Mouse (Mus musculus): ENCODE measurements at regions not wholly inside any gene's neighbourhood (a gene's known extent, or its start where the extent isn't known, plus 50 kb on each side); places are given as distances from the start of the nearest gene placed in this dataset.
"Not testable (repeated sequence)": the region's sequence is repeated elsewhere in the genome, so short reads cannot be mapped to it uniquely, and the experiment has no call there.

DNA sequence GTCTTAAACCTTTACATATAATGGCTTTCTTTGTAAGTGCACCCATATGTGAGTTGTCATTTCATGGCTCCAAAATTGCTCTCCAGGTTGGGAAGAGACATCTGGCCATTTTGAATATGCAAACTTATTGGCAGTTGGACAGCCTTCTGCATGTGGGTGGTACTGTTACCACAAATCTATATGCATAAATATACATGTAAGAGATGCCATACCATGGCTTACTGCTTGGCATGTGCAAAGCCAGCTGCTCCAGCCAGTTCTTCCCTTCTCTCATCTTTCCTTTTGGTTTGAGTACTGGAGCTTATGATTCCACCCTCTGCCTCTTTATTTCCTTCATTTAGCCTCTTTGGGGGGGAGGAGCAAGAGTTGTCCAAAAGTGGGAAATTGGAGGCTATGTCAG is 312.7 kb downstream of the Plekhb2 start:
- no peak for DNase-seq (ENCODE audit: low read depth, low spot score)

DNA sequence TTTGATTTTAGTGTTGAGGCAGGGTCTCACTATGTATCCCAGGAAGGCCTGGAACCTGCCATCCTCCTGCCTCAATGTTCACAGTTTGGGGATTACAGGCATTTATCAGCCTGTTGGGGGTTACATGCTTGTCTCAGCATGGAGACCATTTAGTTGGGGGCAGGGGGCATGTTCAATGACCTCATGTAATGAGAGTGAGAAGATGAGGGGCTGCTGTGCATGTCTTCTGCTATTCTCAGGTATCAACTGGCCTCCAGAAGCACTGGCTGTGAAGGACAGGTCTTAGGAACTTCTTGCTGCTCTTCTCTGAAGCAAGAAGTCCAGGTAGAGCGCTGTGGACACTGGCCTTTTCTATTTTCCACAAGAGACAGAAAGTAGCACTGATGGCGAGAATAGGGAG is 350.9 kb downstream of the Plekhb2 start:
- no peak for DNase-seq (ENCODE audit: low read depth, low spot score)

DNA sequence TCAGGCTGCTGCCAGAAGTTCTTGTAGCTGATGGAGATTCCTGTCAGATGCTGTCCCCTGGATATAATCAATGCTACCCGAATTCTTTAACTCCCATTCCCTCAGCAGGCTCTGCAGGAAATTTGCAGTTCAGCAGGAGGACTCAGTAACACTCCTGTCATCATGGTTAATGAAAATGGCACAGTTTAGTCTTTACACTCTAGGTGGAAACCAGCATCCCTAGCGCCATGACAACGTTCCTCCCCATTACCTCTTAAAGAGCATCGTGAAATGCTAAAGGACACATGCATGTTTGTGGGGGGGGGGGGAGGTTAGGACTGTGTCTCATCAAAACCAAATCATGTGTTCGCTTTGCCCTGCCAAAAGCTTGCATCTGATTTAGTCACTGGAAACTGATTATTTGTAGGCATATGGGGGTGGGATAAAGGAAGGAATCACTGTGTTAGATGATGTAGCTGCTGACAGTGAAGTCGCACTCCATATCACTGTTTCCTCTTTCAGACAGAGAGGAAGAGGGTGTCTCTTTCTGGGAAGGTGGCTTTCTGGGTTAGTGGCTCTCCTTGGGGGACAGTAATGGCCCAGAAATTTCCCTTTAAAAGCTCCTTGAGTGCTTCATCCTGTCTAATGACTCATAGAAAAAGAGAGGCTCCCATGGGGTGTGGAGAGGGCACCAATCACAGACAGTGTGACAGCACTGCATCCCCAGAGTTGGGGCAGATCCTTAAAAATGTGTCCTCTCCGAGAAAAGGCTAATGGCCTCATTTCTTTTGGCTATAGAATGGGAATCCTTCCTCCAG is 351.5 kb downstream of the Plekhb2 start:
- DNase-seq (ENCODE audit: low read depth, low spot score), result no peak

DNA sequence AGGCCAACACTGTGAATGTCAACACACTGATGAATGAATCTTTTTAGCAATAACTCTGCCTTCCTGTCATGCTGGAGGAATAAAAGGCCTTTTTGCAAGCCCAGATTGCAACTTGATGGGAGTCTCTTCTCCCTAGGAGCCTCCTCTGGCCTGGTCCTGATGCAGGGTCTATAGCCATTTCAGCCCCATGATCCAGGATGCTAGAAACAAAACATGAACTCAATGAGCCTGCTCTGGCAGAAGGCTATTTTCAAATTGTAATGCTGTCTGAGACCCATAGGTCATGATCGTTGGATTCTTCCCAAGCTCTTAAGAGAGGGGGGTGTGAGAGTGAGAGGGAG is 352.1 kb downstream of the Plekhb2 start:
- no peak for DNase-seq (ENCODE audit: low read depth, low spot score)

DNA sequence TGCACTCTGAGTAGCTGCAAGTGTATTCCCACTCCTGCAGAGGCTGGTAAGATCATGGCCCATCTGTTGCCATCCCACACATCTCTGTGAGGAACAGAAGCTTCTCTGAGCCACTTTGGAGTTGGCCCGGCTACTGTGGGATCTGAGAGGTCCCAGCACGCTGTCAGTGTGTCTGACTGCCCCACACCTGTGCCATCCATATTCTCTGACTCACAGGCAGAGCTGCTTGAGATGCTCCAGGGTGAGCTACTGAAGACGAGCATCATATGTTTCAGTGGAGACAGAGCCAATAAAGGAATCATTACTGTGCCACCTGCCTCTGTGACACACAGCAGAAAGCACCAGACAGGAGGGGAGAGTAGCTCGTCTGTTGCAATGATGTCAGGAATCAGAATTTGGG is 352.8 kb downstream of the Plekhb2 start:
- DNase-seq (ENCODE audit: low read depth, low spot score), result no peak

DNA sequence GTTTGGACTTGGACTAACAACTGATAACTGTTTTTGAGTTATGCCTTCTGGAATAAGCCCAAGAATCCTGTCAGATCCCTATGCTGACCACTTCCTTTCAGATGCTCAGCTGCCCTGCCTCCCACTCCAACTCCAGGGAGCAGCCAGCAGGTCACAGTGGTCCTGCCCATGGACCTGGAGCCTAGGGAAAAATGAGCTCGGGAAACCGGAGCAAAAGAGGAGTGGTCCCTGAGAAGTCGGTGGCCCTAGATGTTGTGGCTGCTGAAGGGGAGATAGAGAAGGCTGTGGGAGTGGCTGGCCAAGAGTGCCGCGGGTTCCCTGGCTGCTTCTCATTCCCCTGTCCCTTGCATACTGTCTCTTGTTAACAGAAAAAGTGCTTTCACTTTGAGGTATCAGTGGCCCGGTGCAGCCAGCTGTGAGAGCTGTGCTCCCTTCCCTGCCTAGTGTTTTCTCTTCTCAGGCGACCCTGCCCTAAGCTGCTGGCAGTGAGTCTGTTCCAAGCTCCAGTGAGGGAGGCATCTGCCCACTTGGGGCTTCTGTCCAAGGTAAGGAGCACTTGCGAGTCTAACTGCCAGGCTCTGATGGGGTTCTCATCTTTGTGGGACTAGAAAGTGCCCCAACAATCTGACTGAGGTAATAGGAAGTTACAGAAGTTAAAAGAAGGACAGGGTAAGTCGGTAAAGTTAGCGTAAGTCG is 357.2 kb downstream of the Plekhb2 start:
- no peak for DNase-seq (ENCODE audit: low read depth, low spot score)

DNA sequence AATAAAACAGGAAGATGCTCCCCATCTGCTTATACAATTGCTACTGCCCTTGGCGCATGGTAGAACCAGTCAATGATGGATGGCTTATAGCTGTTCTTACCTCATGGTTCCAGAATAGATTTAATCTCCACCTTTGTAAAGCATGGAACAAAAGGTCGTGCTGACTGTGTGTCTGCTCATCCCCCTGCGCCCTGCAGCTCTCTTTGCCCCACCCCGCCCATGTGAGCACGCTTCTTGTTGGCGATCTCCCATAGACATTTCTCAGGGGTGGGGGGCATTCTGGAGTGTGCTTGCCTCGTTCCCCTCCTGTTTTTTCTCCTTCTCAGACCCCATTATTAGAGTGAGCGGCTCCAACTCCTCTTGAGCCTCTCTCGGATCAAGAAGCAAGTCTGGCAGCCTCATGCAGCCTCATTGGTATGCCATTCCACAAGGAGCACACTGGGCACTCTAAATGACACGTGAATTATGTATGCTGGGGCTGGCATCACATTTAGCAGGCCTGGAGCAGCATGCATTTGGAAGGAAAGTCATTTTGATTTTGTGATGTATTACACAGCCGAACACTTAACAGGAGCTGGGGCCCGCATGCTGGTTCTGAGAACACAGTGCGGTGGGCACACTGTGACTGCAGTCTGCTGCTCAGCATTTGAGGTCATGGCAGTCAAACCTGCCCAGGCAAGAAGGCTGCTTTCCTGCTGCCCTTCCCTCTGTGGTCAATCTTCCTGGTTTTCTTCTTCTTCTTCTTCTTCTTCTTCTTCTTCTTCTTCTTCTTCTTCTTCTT is 362.5 kb downstream of the Plekhb2 start:
- DNase-seq (ENCODE audit: low read depth, low spot score), result no peak

DNA sequence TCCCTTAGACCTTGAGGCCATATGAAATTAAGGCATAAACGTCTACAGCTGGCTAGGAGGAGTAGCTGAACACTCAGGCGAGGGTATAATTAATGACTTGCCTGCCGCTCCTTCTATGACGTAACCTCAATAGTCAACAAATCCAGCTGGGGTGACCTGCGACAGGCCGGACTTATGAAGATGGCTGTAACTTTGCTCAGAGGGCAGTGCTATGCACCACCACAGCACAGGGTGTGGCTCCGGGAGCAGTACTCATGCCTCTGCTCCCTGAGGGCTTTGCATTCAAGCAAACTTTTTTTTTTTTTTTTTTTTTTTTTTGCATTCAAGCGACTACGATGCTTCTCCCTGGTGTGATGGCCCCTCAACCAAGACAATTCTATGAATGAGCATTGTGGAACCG is 364.1 kb downstream of the Plekhb2 start:
- DNase-seq (ENCODE audit: low read depth, low spot score), result no peak

DNA sequence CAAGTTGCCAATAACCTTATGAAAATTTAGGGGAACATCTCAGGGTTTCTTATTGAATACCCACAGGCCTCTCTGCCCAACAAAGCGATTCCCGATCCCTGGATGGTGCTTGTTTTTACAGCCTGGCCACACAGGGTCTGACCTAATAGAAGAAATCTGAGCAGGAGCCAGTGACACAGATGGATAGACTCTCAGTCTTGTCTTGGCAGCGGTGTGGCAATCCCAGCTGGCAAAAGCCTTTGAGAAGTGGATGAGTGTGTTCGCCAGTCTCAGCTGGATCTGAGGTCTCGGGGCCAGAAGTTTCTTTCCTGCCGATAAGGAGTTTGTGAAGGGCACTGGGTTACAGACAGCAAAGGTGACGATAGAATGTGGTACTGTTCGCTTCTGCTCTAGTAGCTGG is 366.6 kb downstream of the Plekhb2 start:
- no peak for DNase-seq (ENCODE audit: low read depth, low spot score)

DNA sequence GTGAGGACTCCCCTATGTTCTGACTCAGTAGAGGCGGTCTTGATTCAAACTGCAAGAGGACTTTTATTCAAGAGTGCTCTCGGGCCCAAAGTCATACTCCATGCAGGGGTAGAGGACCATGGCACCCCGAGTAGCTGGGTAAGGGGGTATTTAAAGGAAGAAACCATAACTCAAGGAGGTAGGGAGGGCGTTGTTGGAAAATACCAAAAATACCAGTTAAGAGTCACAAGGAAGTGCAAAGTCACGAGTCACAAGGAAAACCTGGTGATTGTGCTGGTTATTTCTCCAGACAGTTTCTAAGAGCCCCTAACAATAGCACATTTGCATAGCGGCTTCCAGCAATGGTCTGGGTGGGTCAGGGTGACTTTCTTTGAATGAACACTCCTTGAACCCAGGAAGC is 370.4 kb downstream of the Plekhb2 start:
- DNase-seq (ENCODE audit: low read depth, low spot score), result not testable (repeated sequence)

DNA sequence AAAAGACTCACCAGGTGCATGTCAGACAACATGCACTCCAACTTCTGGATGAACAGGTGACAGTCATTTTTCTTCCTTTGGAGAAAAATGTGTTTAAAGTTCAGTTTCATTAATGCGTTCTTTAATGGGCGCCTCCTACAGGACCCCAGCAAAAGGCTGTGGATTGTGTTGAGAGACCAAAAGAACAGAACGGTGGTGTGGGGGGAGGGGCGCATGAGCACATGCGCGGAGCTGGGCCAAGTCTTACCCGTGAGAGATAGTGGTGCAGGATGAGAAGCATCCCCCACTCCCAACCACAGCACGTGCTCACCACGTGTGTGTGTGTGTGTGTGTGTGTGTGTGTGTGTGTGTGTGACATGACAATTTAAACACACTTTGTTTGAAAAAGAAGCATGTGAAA is 371.0 kb downstream of the Plekhb2 start:
- no peak for DNase-seq (ENCODE audit: low read depth, low spot score)

DNA sequence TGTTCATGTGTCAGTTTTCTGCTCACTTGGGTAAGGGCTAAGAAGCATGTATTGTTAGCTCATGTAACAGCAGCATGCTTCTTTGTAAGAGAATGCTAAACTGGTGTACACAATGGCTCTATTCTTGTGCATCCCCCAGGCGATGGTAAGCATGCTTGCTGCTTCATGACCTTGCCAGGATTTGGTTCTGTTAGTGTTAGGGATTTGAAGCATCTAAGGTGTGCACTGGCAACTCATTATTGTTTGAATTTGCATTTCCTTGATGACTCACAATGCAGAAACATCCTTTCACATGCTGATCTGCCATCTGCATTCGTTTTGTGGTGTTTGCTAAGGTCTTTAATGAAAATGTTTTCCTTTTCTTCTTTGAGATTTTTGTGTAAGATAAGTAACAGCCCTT is 382.8 kb downstream of the Plekhb2 start:
- no peak for DNase-seq (ENCODE audit: low read depth, low spot score)

DNA sequence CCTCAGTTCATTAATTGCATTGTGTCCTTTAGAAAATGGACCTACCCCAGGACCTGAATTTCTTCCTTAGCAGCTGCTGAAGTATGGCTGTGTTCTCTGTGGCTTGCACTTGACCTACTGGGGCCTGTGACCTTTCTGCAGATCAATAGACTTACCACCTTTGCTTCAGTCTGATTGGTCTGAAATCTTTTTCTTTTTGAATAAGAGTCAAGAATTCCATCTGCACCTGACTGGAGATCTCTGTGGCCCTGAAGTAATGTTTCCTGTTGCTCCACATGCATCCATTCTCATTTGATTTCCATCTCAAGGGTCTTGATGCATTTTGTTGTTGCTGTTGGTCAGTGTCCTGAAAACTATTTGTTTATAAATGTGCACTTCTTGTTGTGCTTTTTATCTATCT is 388.4 kb downstream of the Plekhb2 start:
- DNase-seq (ENCODE audit: low read depth, low spot score), result no peak

DNA sequence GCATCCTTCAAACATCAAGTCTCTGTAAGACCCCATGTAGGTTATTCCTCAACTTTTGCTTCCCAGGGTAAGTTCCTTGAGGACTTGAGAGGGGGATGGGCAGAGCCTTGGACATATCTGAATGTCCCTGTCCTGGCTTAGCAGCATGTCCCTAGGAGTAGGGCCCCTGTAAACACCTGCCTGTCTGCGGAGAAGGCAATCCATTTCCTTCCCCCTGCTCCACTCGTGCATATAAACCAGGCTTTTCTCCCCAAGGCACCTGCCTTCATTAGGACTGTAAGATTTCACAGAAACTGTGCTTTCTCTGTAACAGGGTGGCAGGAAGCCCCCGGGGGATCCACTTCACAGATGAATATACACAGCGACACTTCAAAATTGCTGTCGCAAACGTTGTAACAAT is 393.1 kb downstream of the Plekhb2 start:
- no peak for DNase-seq (ENCODE audit: low read depth, low spot score)

DNA sequence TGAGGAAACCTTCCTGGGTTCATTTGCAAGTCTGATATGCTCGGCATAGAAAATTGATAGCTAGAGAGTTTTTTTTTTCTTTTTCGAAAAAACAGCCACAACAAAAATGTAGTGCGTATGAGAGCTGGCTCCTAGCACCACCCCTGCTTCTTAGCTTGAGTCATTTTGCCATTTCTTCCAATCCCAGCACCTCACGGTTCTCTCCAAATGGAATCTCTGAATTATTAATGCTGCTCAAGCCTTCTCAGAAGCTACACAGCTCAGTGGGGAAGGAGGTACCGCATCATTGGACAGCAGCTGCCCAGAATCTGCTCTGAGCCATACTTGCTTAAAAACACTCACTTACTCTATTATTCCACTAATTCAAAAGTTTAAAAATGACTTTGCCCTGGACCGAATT is 393.6 kb downstream of the Plekhb2 start:
- DNase-seq (ENCODE audit: low read depth, low spot score), result no peak

DNA sequence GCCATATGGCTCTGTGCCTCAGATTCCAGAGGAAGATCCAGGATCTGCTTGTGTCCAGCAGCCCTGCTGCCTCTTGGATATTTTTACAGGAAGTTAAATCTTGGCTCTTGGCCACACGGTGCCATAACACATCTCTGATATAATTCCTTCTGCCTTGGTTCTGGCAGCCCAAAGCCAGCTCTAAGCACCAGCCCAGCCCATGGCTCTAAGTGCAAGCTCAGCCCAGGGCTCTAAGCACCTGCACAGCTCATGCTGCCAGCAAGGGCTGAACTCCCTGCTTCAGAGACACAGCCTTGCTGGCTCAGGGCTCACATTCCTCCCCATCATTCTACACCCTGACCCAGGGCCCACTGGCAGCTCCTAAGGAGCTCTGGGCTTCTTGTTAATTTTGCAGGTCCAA is 415.3 kb downstream of the Plekhb2 start:
- no peak for DNase-seq (ENCODE audit: low read depth, low spot score)

DNA sequence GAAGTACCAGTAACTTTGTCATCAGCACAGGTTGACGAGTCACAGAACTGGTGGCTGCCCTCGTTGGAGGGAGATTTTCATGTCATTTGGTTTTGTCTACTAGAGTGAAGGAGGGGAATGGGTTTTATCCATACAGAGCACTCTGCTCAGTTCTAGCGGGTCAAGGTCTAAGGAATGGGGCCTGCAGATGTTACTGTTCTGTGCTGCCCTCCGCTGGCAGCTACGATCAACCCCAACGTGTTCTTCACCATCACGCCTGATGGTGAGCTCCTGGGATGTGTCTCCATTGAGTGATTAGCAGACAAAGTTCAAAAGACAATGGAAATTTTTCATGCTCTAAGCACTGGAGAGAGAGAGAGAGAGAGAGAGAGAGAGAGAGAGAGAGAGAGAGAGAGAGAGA is 416.9 kb downstream of the Plekhb2 start:
- DNase-seq (ENCODE audit: low read depth, low spot score), result no peak

DNA sequence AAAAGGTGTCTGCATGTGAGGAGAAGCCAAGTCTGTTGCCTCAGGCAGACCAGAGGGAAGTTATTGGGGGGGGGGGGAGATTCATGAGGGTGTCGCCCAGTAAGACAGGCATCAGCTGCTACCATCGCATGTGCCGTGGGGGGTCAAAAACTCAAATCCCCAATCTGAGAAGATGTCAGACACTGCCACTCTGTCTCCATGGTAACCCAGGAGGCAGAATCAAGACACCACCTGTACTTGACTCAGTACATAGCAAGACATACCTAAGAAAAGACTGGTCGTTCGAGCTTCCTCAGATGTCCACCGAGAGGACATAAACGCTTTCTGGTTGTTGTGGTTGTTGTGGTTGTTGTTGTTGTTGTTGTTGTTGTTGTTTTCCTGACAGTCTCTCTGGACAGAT is 418.1 kb downstream of the Plekhb2 start:
- DNase-seq (ENCODE audit: low read depth, low spot score), result no peak

DNA sequence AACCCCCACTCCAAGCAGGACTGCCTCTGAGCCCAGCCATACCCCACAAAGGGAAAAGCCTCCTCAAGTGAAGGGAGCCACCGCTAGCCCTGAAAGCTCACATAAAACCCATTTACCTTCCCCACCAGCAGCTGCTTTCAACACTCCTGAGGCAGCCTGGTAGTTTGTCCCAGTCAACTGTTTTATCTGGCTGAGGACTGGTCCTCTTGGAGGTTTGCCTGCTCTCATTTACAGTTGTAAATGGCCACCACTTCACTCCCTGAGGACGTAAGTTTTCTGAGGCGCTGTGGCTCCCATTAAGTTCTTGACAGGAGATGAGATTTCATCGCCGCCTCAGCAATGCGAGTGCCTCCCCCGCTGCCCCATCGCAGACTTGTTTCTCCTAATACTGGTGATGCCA is 425.2 kb downstream of the Plekhb2 start:
- no peak for DNase-seq (ENCODE audit: low read depth, low spot score)
